Mouse (Mus musculus): ENCODE measurements around the gene Taf11. TPM values are rescaled to one million over a fixed set of nuclear protein-coding genes. Genes with fewer than 3 reads are reported as not detected.

Gene Taf11
- polyA plus RNA-seq, 1 experiment from 2014 or later, result 63.1 TPM

GRCm38 (mm10) chr17:27911371-27911770 is 1.7 kb upstream of the Taf11 start:
- Histone ChIP-seq H3K4me1 (peaks cover 33% of the 10 kb centered on the region), H3K4me3 (no peak overlapping the region), H3K9ac (no peak overlapping the region), H3K9me3 (no peaks in the 10 kb centered on the region), H3K36me3 (replicated peaks) (no peaks in the 10 kb centered on the region), H3K27me3 (replicated peaks) (no peaks in the 10 kb centered on the region), H3K27ac (no peak overlapping the region), H3K4me2 (no peak overlapping the region)
- no peak for ATAC-seq (replicated peaks)
- WGBS, result 91% methylated on average over 7 of the region's 7 CpGs

GRCm38 (mm10) chr17:27908888-27909621 is 589 bp downstream of the Taf11 start, which contains the start of gene Anks1:
Gene Anks1, plus strand, starts transcription at chr17:27909306.
- peak; percentile 85 for ATAC-seq (replicated peaks)
- peak within 1 kb of the TSS; percentile 92 for H3K9ac ChIP-seq
- WGBS, result under 1% methylated on average over 60 of the region's 78 CpGs
- no peaks in the 10 kb centered on the region for H3K27me3 ChIP-seq (replicated peaks)
- H3K4me1 ChIP-seq, result peaks cover 45% of the 10 kb centered on the region
- no peaks in the 10 kb centered on the region for H3K36me3 ChIP-seq (replicated peaks)
- peak within 1 kb of the TSS; percentile 92 for H3K27ac ChIP-seq
- peak within 1 kb of the TSS; percentile 96 for H3K4me2 ChIP-seq
- H3K9me3 ChIP-seq, result no peaks in the 10 kb centered on the region
- H3K4me3 ChIP-seq, result peak within 1 kb of the TSS; percentile 79

GRCm38 (mm10) chr17:27908206-27908887 is 1.3 kb downstream of the Taf11 start:
- peak overlapping the region; percentile 92 for H3K9ac ChIP-seq
- H3K36me3 ChIP-seq (replicated peaks), result peaks cover 5% of the 10 kb centered on the region; the same call in 1 of the 2 replicates
- H3K27ac ChIP-seq, result peak overlapping the region; percentile 92
- peak overlapping the region; percentile 79 for H3K4me3 ChIP-seq
- peak; percentile 31 for ATAC-seq (replicated peaks)
- H3K4me1 ChIP-seq, result peaks cover 45% of the 10 kb centered on the region
- no peaks in the 10 kb centered on the region for H3K27me3 ChIP-seq (replicated peaks)
- H3K9me3 ChIP-seq, result no peaks in the 10 kb centered on the region
- under 1% methylated on average over 11 of the region's 12 CpGs for WGBS
- peak overlapping the region; percentile 96 for H3K4me2 ChIP-seq

GRCm38 (mm10) chr17:27907512-27908205 is 2.0 kb downstream of the Taf11 start:
- H3K4me3 ChIP-seq, result peak overlapping the region; percentile 79
- peaks cover 45% of the 10 kb centered on the region for H3K4me1 ChIP-seq
- no peaks in the 10 kb centered on the region for H3K9me3 ChIP-seq
- H3K4me2 ChIP-seq, result peak overlapping the region; percentile 96
- WGBS, result under 1% methylated on average over 45 of the region's 45 CpGs
- ATAC-seq (replicated peaks), result peak; percentile 28; the same call in 1 of the 2 replicates
- H3K9ac ChIP-seq, result peak overlapping the region; percentile 92
- no peaks in the 10 kb centered on the region for H3K27me3 ChIP-seq (replicated peaks)
- peak overlapping the region; percentile 92 for H3K27ac ChIP-seq
- peaks cover 9% of the 10 kb centered on the region; the same call in 1 of the 2 replicates for H3K36me3 ChIP-seq (replicated peaks)

- ATAC-seq (replicated peaks), result no peak
- no peak overlapping the region for H3K4me2 ChIP-seq
- peaks cover 36% of the 10 kb centered on the region for H3K36me3 ChIP-seq (replicated peaks)
- no peaks in the 10 kb centered on the region for H3K4me1 ChIP-seq
- 84% methylated on average over 19 of the region's 19 CpGs for WGBS
- no peak overlapping the region for H3K4me3 ChIP-seq
- no peaks in the 10 kb centered on the region for H3K27me3 ChIP-seq (replicated peaks)
- H3K9ac ChIP-seq, result no peak overlapping the region
- no peak overlapping the region for H3K27ac ChIP-seq
- H3K9me3 ChIP-seq, result no peaks in the 10 kb centered on the region
Observed at GRCm38 (mm10) chr17:27886499-27887210, 23.0 kb downstream of the Taf11 start.

GRCm38 (mm10) chr17:27883994-27884393 is 25.6 kb downstream of the Taf11 start:
- no peak for ATAC-seq (replicated peaks)
- no peaks in the 10 kb centered on the region for H3K4me1 ChIP-seq
- 96% methylated on average over 6 of the region's 6 CpGs for WGBS
- no peaks in the 10 kb centered on the region for H3K9me3 ChIP-seq
- no peak overlapping the region for H3K4me2 ChIP-seq
- H3K36me3 ChIP-seq (replicated peaks), result peaks cover 34% of the 10 kb centered on the region
- no peak overlapping the region for H3K9ac ChIP-seq
- H3K27me3 ChIP-seq (replicated peaks), result no peaks in the 10 kb centered on the region
- H3K27ac ChIP-seq, result no peak overlapping the region
- no peak overlapping the region for H3K4me3 ChIP-seq

- 94% methylated on average over 8 of the region's 8 CpGs for WGBS
- Histone ChIP-seq H3K36me3 (replicated peaks) (peaks cover 34% of the 10 kb centered on the region), H3K4me3 (no peak overlapping the region), H3K27ac (no peak overlapping the region), H3K27me3 (replicated peaks) (no peaks in the 10 kb centered on the region), H3K4me1 (no peaks in the 10 kb centered on the region), H3K4me2 (no peak overlapping the region), H3K9ac (no peak overlapping the region), H3K9me3 (no peaks in the 10 kb centered on the region)
- no peak for ATAC-seq (replicated peaks)
Observed at GRCm38 (mm10) chr17:27883129-27883528, 26.5 kb downstream of the Taf11 start.

- peaks cover 27% of the 10 kb centered on the region for H3K36me3 ChIP-seq (replicated peaks)
- no peaks in the 10 kb centered on the region for H3K27me3 ChIP-seq (replicated peaks)
- H3K27ac ChIP-seq, result no peak overlapping the region
- H3K4me3 ChIP-seq, result no peak overlapping the region
- no peak for ATAC-seq (replicated peaks)
- no peaks in the 10 kb centered on the region for H3K9me3 ChIP-seq
- 72% methylated on average over 11 of the region's 11 CpGs for WGBS
- no peaks in the 10 kb centered on the region for H3K4me1 ChIP-seq
- no peak overlapping the region for H3K9ac ChIP-seq
- H3K4me2 ChIP-seq, result no peak overlapping the region
Observed at GRCm38 (mm10) chr17:27881518-27881917, 28.1 kb downstream of the Taf11 start.

- ATAC-seq (replicated peaks), result no peak
- no peak overlapping the region for H3K4me2 ChIP-seq
Observed at GRCm38 (mm10) chr17:27874510-27874909, 35.1 kb downstream of the Taf11 start.

GRCm38 (mm10) chr17:27873583-27873982 is 36.1 kb downstream of the Taf11 start:
- ATAC-seq (replicated peaks), result no peak
- WGBS, result 81% methylated on average over 3 of the region's 3 CpGs
- no peak overlapping the region for H3K27ac ChIP-seq

More at GRCm38 (mm10) chr17:27874510-27874909, 35.1 kb downstream of the Taf11 start:
- Histone ChIP-seq H3K36me3 (replicated peaks) (no peaks in the 10 kb centered on the region), H3K4me1 (no peaks in the 10 kb centered on the region; the same call in 1 of the 2 replicates), H3K4me3 (no peak overlapping the region), H3K9ac (no peak overlapping the region), H3K27me3 (replicated peaks) (no peaks in the 10 kb centered on the region), H3K9me3 (no peaks in the 10 kb centered on the region), H3K27ac (no peak overlapping the region)
- 77% methylated on average over 5 of the region's 5 CpGs for WGBS

GRCm38 (mm10) chr17:27871851-27872250 is 37.8 kb downstream of the Taf11 start:
- WGBS, result 89% methylated on average over 3 of the region's 3 CpGs
- no peak overlapping the region for H3K4me3 ChIP-seq
- H3K27me3 ChIP-seq (replicated peaks), result no peaks in the 10 kb centered on the region
- ATAC-seq (replicated peaks), result no peak
- no peaks in the 10 kb centered on the region; the same call in 1 of the 2 replicates for H3K4me1 ChIP-seq
- no peaks in the 10 kb centered on the region for H3K9me3 ChIP-seq
- no peak overlapping the region for H3K4me2 ChIP-seq
- no peaks in the 10 kb centered on the region for H3K36me3 ChIP-seq (replicated peaks)
- H3K27ac ChIP-seq, result no peak overlapping the region
- H3K9ac ChIP-seq, result no peak overlapping the region

More at GRCm38 (mm10) chr17:27873583-27873982, 36.1 kb downstream of the Taf11 start:
- Histone ChIP-seq H3K9me3 (no peaks in the 10 kb centered on the region), H3K27me3 (replicated peaks) (no peaks in the 10 kb centered on the region), H3K4me1 (no peaks in the 10 kb centered on the region; the same call in 1 of the 2 replicates), H3K36me3 (replicated peaks) (no peaks in the 10 kb centered on the region), H3K4me2 (no peak overlapping the region), H3K9ac (no peak overlapping the region), H3K4me3 (no peak overlapping the region)
